Mouse (Mus musculus) small intestine, adult 2 months (tissue): ENCODE measurements around the gene Msantd2.

Experiments used
- CTCF ChIP-seq: fragments of 200-500 bp; IDR thresholded peaks from 2 replicates; pipeline ENCODE4 v1.5.1; 2012; ENCODE audit warnings: low read depth, mild to moderate bottlenecking, control low read depth, inconsistent platforms, low read length, moderate library complexity, mixed read lengths; ENCODE audit not compliant: insufficient replicate concordance, insufficient read length; ENCODE audit errors: extremely low read depth
- POLR2A ChIP-seq: fragments of 200-500 bp; IDR thresholded peaks from 2 replicates; pipeline ENCODE4 v1.6.1; 2012; ENCODE audit warnings: low read depth, mild to moderate bottlenecking, control low read depth, inconsistent platforms, low read length, moderate library complexity

DNA sequence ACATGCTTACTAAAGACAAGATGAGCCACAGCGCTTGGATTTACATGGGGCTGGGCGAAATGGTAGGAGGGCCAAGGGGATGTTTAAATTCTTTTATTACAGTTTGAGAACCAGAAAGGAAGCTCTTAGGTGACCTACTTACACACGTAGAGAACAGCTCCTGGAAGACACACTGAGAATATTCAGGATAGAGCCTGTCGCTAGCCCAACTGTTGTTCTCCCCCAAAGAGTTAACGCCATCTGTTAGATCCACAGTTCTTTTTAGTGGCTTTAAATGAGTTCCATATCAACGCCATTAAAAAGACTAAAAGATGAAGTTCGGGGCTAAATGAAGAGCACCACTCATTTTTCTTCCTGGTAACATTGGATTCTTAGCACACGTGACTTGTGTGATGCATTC, 29.9 kb downstream of the Msantd2 start:
- TF ChIP-seq POLR2A (no peak), CTCF (no peak)
